Mouse (Mus musculus) lung, embryonic 14.5 days (tissue): ENCODE measurements at regions not wholly inside any gene's neighbourhood (a gene's known extent, or its start where the extent isn't known, plus 50 kb on each side); places are given as distances from the start of the nearest gene placed in this dataset.
A peak's percentile ranks its signal among the peaks of the same experiment; 100 is the strongest.

Source experiments
- ATAC-seq: fragments of 200-750 bp; cut with Nextera tagmentation; 2 replicates; pipeline ENCODE4 v1.8.0; 2017; ENCODE audit warnings: mild to moderate bottlenecking, moderate TSS enrichment, moderate library complexity; ENCODE audit not compliant: insufficient read depth
- DNase-seq: peaks from one replicate; pipeline ENCODE4 v3.0.0-alpha.2; 2015
- H3K27ac ChIP-seq: fragments of 300-500 bp; sonication (generic); 2 replicates; pipeline ENCODE4 v1.5.1; 2014; ENCODE audit warnings: low read depth, mild to moderate bottlenecking, moderate library complexity
- H3K27me3 ChIP-seq: fragments of 300-500 bp; sonication (generic); 2 replicates; pipeline ENCODE4 v1.6.1; 2014; ENCODE audit warnings: low read length, control low read depth; ENCODE audit not compliant: insufficient read depth
- H3K36me3 ChIP-seq: fragments of 300-500 bp; sonication (generic); 2 replicates; pipeline ENCODE4 v1.6.1; 2014; ENCODE audit warnings: control low read depth; ENCODE audit not compliant: insufficient read depth
- H3K4me1 ChIP-seq: fragments of 300-500 bp; sonication (generic); 2 replicates; pipeline ENCODE4 v1.6.1; 2014; ENCODE audit warnings: antibody characterized with exemption, control low read depth; ENCODE audit not compliant: insufficient read depth
- H3K4me2 ChIP-seq: fragments of 300-500 bp; sonication (generic); 2 replicates; pipeline ENCODE4 v1.6.1; 2014; ENCODE audit warnings: mild to moderate bottlenecking
- H3K4me3 ChIP-seq: fragments of 300-500 bp; sonication (generic); 2 replicates; pipeline ENCODE4 v1.5.1; 2014; ENCODE audit warnings: low read depth, low read length
- H3K9ac ChIP-seq: fragments of 300-500 bp; sonication (generic); 2 replicates; pipeline ENCODE4 v1.6.1; 2014
- H3K9me3 ChIP-seq: fragments of 300-500 bp; sonication (generic); 2 replicates; pipeline ENCODE4 v1.6.1; 2016; ENCODE audit warnings: low read depth, low read length, control low read depth
- CTCF ChIP-seq: IDR thresholded peaks from 2 replicates; pipeline ENCODE4 v1.5.1; 2016; ENCODE audit warnings: antibody characterized with exemption, low read depth
- WGBS: fragments of 180-500 bp; shearing (Covaris S2); extraction: QIAGEN DNeasy Blood & Tissue Kit; methylation state at CpG from one replicate; pipeline ENCODE4 v1.1.7; 2014; 5-methylcytosine and 5-hydroxymethylcytosine counted together

GRCm38 (mm10) chr4:89621260-89621659 is 58.0 kb upstream of the Dmrta1 start:
- 37% methylated on average over 7 of the region's 7 CpGs for WGBS
- no peak overlapping the region for H3K4me2 ChIP-seq
- H3K36me3 ChIP-seq = no peaks in the 10 kb centered on the region
- no peak for ATAC-seq
- H3K9ac ChIP-seq = no peak overlapping the region
- no peak for TF ChIP-seq CTCF
- H3K27me3 ChIP-seq = no peaks in the 10 kb centered on the region
- DNase-seq = no peak
- H3K4me3 ChIP-seq = no peak overlapping the region
- H3K27ac ChIP-seq = no peak overlapping the region
- H3K9me3 ChIP-seq = no peaks in the 10 kb centered on the region
- H3K4me1 ChIP-seq = no peaks in the 10 kb centered on the region

- TF ChIP-seq CTCF = no peak
- no peak overlapping the region for H3K27ac ChIP-seq
- H3K4me3 ChIP-seq = no peak overlapping the region
- ATAC-seq (no peak), DNase-seq (no peak)
- whole genome bisulfite sequencing = 46% methylated on average over 1 of the region's 1 CpGs
- no peak overlapping the region for H3K9ac ChIP-seq
- no peaks in the 10 kb centered on the region for H3K27me3 ChIP-seq
- H3K36me3 ChIP-seq = no peaks in the 10 kb centered on the region
- no peak overlapping the region for H3K4me2 ChIP-seq
- H3K9me3 ChIP-seq = no peaks in the 10 kb centered on the region
- H3K4me1 ChIP-seq = no peaks in the 10 kb centered on the region
Observed at GRCm38 (mm10) chr4:89604721-89605120, 74.5 kb upstream of the Dmrta1 start.

- H3K9me3 ChIP-seq = no peaks in the 10 kb centered on the region
- DNase-seq (peak; percentile 71), ATAC-seq (peak; percentile 65; the same call in 1 of the 2 replicates)
- H3K4me3 ChIP-seq = no peak overlapping the region
- H3K4me1 ChIP-seq = no peaks in the 10 kb centered on the region
- no peak overlapping the region for H3K9ac ChIP-seq
- no peaks in the 10 kb centered on the region for H3K27me3 ChIP-seq
- TF ChIP-seq CTCF = peak; percentile 62
- no peak overlapping the region for H3K4me2 ChIP-seq
- no peak overlapping the region for H3K27ac ChIP-seq
- WGBS = 18% methylated on average over 10 of the region's 10 CpGs
- H3K36me3 ChIP-seq = no peaks in the 10 kb centered on the region
Observed at GRCm38 (mm10) chr4:89575529-89575928, 103.7 kb upstream of the Dmrta1 start.

GRCm38 (mm10) chr4:89554711-89555466 is 124.3 kb upstream of the Dmrta1 start:
- TF ChIP-seq CTCF = no peak
- Histone ChIP-seq H3K4me2 (no peak overlapping the region), H3K9ac (no peak overlapping the region), H3K27me3 (no peaks in the 10 kb centered on the region), H3K9me3 (no peaks in the 10 kb centered on the region), H3K4me3 (no peak overlapping the region), H3K27ac (no peak overlapping the region), H3K4me1 (no peaks in the 10 kb centered on the region), H3K36me3 (no peaks in the 10 kb centered on the region)
- ATAC-seq = no peak
- 71% methylated on average over 7 of the region's 7 CpGs for WGBS
- DNase-seq = no peak

- 71% methylated on average over 6 of the region's 6 CpGs for WGBS
- ATAC-seq (no peak), DNase-seq (no peak)
- TF ChIP-seq CTCF = no peak
- Histone ChIP-seq H3K9ac (no peak overlapping the region), H3K4me2 (no peak overlapping the region), H3K4me1 (no peaks in the 10 kb centered on the region), H3K4me3 (no peak overlapping the region), H3K27me3 (no peaks in the 10 kb centered on the region), H3K9me3 (no peaks in the 10 kb centered on the region), H3K36me3 (no peaks in the 10 kb centered on the region), H3K27ac (no peak overlapping the region)
Observed at GRCm38 (mm10) chr4:89552556-89552955, 126.7 kb upstream of the Dmrta1 start.

- H3K9ac ChIP-seq = no peak overlapping the region
- no peaks in the 10 kb centered on the region for H3K9me3 ChIP-seq
- H3K4me2 ChIP-seq = no peak overlapping the region
- 61% methylated on average over 2 of the region's 2 CpGs for WGBS
- no peak for TF ChIP-seq CTCF
- no peaks in the 10 kb centered on the region for H3K4me1 ChIP-seq
- H3K27ac ChIP-seq = no peak overlapping the region
- DNase-seq (no peak), ATAC-seq (no peak)
- H3K36me3 ChIP-seq = no peaks in the 10 kb centered on the region
- no peaks in the 10 kb centered on the region for H3K27me3 ChIP-seq
- H3K4me3 ChIP-seq = no peak overlapping the region
Observed at GRCm38 (mm10) chr4:89550515-89550914, 128.7 kb upstream of the Dmrta1 start.

- WGBS = 8% methylated on average over 4 of the region's 4 CpGs
Observed at GRCm38 (mm10) chr4:89532462-89532861, 146.8 kb upstream of the Dmrta1 start.

More at GRCm38 (mm10) chr4:89532462-89532861, 146.8 kb upstream of the Dmrta1 start:
- Histone ChIP-seq H3K27ac (no peak overlapping the region), H3K4me2 (no peak overlapping the region), H3K4me3 (no peak overlapping the region), H3K9me3 (no peaks in the 10 kb centered on the region), H3K36me3 (no peaks in the 10 kb centered on the region), H3K9ac (no peak overlapping the region), H3K27me3 (no peaks in the 10 kb centered on the region), H3K4me1 (no peaks in the 10 kb centered on the region)
- ATAC-seq = no peak
- peak; percentile 74 for DNase-seq
- peak; percentile 69 for TF ChIP-seq CTCF
